Mouse (Mus musculus) lung, embryonic 15.5 days (tissue): Measurements from ENCODE around the gene Fam114a2. TPM values are rescaled to one million over a fixed set of nuclear protein-coding genes. Genes with fewer than 3 reads are reported as not detected.
A peak's percentile ranks its signal among the peaks of the same experiment; 100 is the strongest.

Experiments
- ATAC-seq: fragments of 200-750 bp; cut with Nextera tagmentation; 2 replicates; pipeline ENCODE4 v1.8.0; 2017; ENCODE audit warnings: moderate number of reproducible peaks, borderline replicate concordance; ENCODE audit not compliant: low FRiP score, low TSS enrichment; ENCODE audit errors: extremely low read depth
- H3K27ac ChIP-seq: fragments of 300-500 bp; sonication (generic); 2 replicates; pipeline ENCODE4 v1.5.1; 2015; ENCODE audit warnings: moderate library complexity, mild to moderate bottlenecking, inconsistent platforms
- H3K27me3 ChIP-seq: fragments of 300-500 bp; sonication (generic); 2 replicates; pipeline ENCODE4 v1.6.1; 2015; ENCODE audit warnings: inconsistent platforms
- H3K36me3 ChIP-seq: fragments of 300-500 bp; sonication (generic); 2 replicates; pipeline ENCODE4 v1.6.1; 2015; ENCODE audit warnings: inconsistent platforms
- H3K4me1 ChIP-seq: fragments of 300-500 bp; sonication (generic); 2 replicates; pipeline ENCODE4 v1.6.1; 2015; ENCODE audit warnings: inconsistent platforms
- H3K4me2 ChIP-seq: fragments of 300-500 bp; sonication (generic); 2 replicates; pipeline ENCODE4 v1.6.1; 2015; ENCODE audit warnings: inconsistent platforms, mild to moderate bottlenecking, moderate library complexity
- H3K4me3 ChIP-seq: fragments of 300-500 bp; sonication (generic); 2 replicates; pipeline ENCODE4 v1.5.1; 2015; ENCODE audit warnings: mild to moderate bottlenecking, inconsistent platforms
- H3K9ac ChIP-seq: fragments of 300-500 bp; sonication (generic); 2 replicates; pipeline ENCODE4 v1.6.1; 2015; ENCODE audit warnings: inconsistent platforms
- H3K9me3 ChIP-seq: fragments of 300-500 bp; sonication (generic); 2 replicates; pipeline ENCODE4 v1.6.1; 2016; ENCODE audit warnings: inconsistent platforms
- WGBS: fragments of 180-500 bp; shearing (Covaris S2); methylation state at CpG from one replicate; pipeline ENCODE4 v1.1.7; 2015; 5-methylcytosine and 5-hydroxymethylcytosine counted together
- polyA plus RNA-seq: library from polyadenylated mRNA; unstranded; fragments of >200 nt; fragmentation: Nextera tagmentation; extraction: Ambion mirVana; gene quantifications from 2 replicates; pipeline ENCODE4 v1.2.1, GENCODE M21; 2015

The Fam114a2 gene
- polyA plus RNA-seq, 1 experiment from 2014 or later, result 81.8 TPM

- no peaks in the 10 kb centered on the region for H3K4me1 ChIP-seq
- no peak for ATAC-seq
- no peaks in the 10 kb centered on the region for H3K9me3 ChIP-seq
- H3K27me3 ChIP-seq, result no peaks in the 10 kb centered on the region
- no peak overlapping the region for H3K4me3 ChIP-seq
- no peaks in the 10 kb centered on the region for H3K36me3 ChIP-seq
- no peak overlapping the region for H3K4me2 ChIP-seq
- WGBS, result 43% methylated on average over 6 of the region's 6 CpGs
- H3K27ac ChIP-seq, result no peak overlapping the region
- H3K9ac ChIP-seq, result no peak overlapping the region
These were observed 48.4 kb downstream of the Fam114a2 start for GRCm38 (mm10) chr11:57470056-57470455.

GRCm38 (mm10) chr11:57468706-57469105 is 49.7 kb downstream of the Fam114a2 start:
- Histone ChIP-seq H3K36me3 (no peaks in the 10 kb centered on the region), H3K4me1 (no peaks in the 10 kb centered on the region), H3K9ac (no peak overlapping the region), H3K9me3 (no peaks in the 10 kb centered on the region), H3K4me3 (no peak overlapping the region), H3K4me2 (no peak overlapping the region), H3K27me3 (no peaks in the 10 kb centered on the region), H3K27ac (no peak overlapping the region)
- 70% methylated on average over 4 of the region's 4 CpGs for WGBS
- ATAC-seq, result no peak

- no peak for ATAC-seq
- 52% methylated on average over 23 of the region's 23 CpGs for WGBS
- Histone ChIP-seq H3K4me3 (no peak overlapping the region), H3K27me3 (no peaks in the 10 kb centered on the region), H3K4me2 (no peak overlapping the region), H3K4me1 (no peaks in the 10 kb centered on the region), H3K9ac (no peak overlapping the region), H3K9me3 (no peaks in the 10 kb centered on the region), H3K36me3 (no peaks in the 10 kb centered on the region), H3K27ac (no peak overlapping the region)
These were observed 51.0 kb downstream of the Fam114a2 start for GRCm38 (mm10) chr11:57467159-57468110.

- Histone ChIP-seq H3K4me2 (no peak overlapping the region), H3K4me1 (no peaks in the 10 kb centered on the region), H3K9ac (no peak overlapping the region), H3K36me3 (no peaks in the 10 kb centered on the region), H3K27ac (no peak overlapping the region), H3K4me3 (no peak overlapping the region), H3K9me3 (no peaks in the 10 kb centered on the region), H3K27me3 (no peaks in the 10 kb centered on the region)
- WGBS, result 73% methylated on average over 3 of the region's 3 CpGs
- no peak for ATAC-seq
These were observed 52.6 kb downstream of the Fam114a2 start for GRCm38 (mm10) chr11:57465844-57466243.

GRCm38 (mm10) chr11:57465025-57465424 is 53.4 kb downstream of the Fam114a2 start:
- Histone ChIP-seq H3K4me3 (no peak overlapping the region), H3K9me3 (no peaks in the 10 kb centered on the region), H3K36me3 (no peaks in the 10 kb centered on the region), H3K9ac (no peak overlapping the region), H3K27ac (no peak overlapping the region), H3K4me2 (no peak overlapping the region), H3K4me1 (no peaks in the 10 kb centered on the region), H3K27me3 (no peaks in the 10 kb centered on the region)
- 43% methylated on average over 8 of the region's 8 CpGs for WGBS
- no peak for ATAC-seq

GRCm38 (mm10) chr11:57459759-57460158 is 58.7 kb downstream of the Fam114a2 start:
- Histone ChIP-seq H3K4me1 (no peaks in the 10 kb centered on the region), H3K27me3 (no peaks in the 10 kb centered on the region), H3K9me3 (no peaks in the 10 kb centered on the region), H3K4me2 (no peak overlapping the region), H3K4me3 (no peak overlapping the region), H3K9ac (no peak overlapping the region), H3K36me3 (no peaks in the 10 kb centered on the region), H3K27ac (no peak overlapping the region)
- 67% methylated on average over 6 of the region's 6 CpGs for WGBS
- ATAC-seq, result no peak

- Histone ChIP-seq H3K36me3 (no peaks in the 10 kb centered on the region), H3K27ac (no peak overlapping the region), H3K4me1 (no peaks in the 10 kb centered on the region), H3K4me3 (no peak overlapping the region), H3K9ac (no peak overlapping the region), H3K27me3 (no peaks in the 10 kb centered on the region), H3K9me3 (no peaks in the 10 kb centered on the region), H3K4me2 (no peak overlapping the region)
- ATAC-seq, result no peak
- WGBS, result 31% methylated on average over 5 of the region's 5 CpGs
These were observed 64.0 kb downstream of the Fam114a2 start for GRCm38 (mm10) chr11:57454421-57454820.

- Histone ChIP-seq H3K27me3 (no peaks in the 10 kb centered on the region), H3K4me2 (no peak overlapping the region), H3K9ac (no peak overlapping the region), H3K4me3 (no peak overlapping the region), H3K4me1 (no peaks in the 10 kb centered on the region), H3K9me3 (no peaks in the 10 kb centered on the region), H3K27ac (peak overlapping the region; percentile 61), H3K36me3 (no peaks in the 10 kb centered on the region)
- no peak for ATAC-seq
- WGBS, result 41% methylated on average over 6 of the region's 6 CpGs
These were observed 73.0 kb downstream of the Fam114a2 start for GRCm38 (mm10) chr11:57445237-57445962.

GRCm38 (mm10) chr11:57434153-57434552 is 84.3 kb downstream of the Fam114a2 start:
- no peak for ATAC-seq
- Histone ChIP-seq H3K9me3 (no peaks in the 10 kb centered on the region), H3K4me1 (no peaks in the 10 kb centered on the region), H3K4me2 (no peak overlapping the region), H3K36me3 (no peaks in the 10 kb centered on the region), H3K27me3 (no peaks in the 10 kb centered on the region), H3K27ac (no peak overlapping the region), H3K9ac (no peak overlapping the region), H3K4me3 (no peak overlapping the region)
- 8% methylated on average over 1 of the region's 1 CpGs for WGBS

Other genes starting within 250 kb of the Fam114a2 start
- gene Mfap3, start within 50 bp of the Fam114a2 start, polyA plus RNA-seq, result 43.9 and 45.7 TPM in 2 replicates
- gene Galnt10, start 126.8 kb upstream of the Fam114a2 start, polyA plus RNA-seq, result 15.1 and 15.3 TPM in 2 replicates